Mouse (Mus musculus) cortical plate, adult 2 months (tissue): Measurements from ENCODE around the gene Glyctk.

ENCODE experiments used
- CTCF ChIP-seq: fragments of 200-500 bp; IDR thresholded peaks from 2 replicates; pipeline ENCODE4 v1.5.1; 2011; ENCODE audit warnings: mild to moderate bottlenecking, control low read depth, low read length; ENCODE audit not compliant: insufficient read depth; ENCODE audit errors: extremely low read depth
- POLR2A ChIP-seq: fragments of 200-500 bp; IDR thresholded peaks from 2 replicates; pipeline ENCODE4 v1.6.1; 2011; ENCODE audit warnings: mild to moderate bottlenecking, low read length, control low read depth; ENCODE audit not compliant: insufficient read depth; ENCODE audit errors: extremely low read depth

- TF ChIP-seq CTCF (no peak), POLR2A (peak; percentile 53; the same call in 1 of the 2 replicates)
Measured at GRCm38 (mm10) chr9:106159784-106160301, 1.9 kb upstream of the Glyctk start.
